Mouse (Mus musculus) CD4-positive, CD25-positive, alpha-beta regulatory T cell, adult 9 weeks (primary cell): ENCODE results near the gene Trim34b. TPM values are rescaled to one million over a fixed set of nuclear protein-coding genes. Genes with fewer than 3 reads are reported as not detected.

Experiments
- polyA plus RNA-seq: library from polyadenylated mRNA; unstranded; fragments of 100-300 nt; shearing (Covaris generic); gene quantifications from one replicate; pipeline ENCODE4 v1.2.1, GENCODE M21; 2017

The Trim34b gene
- 1.3 TPM for polyA plus RNA-seq

DNA sequence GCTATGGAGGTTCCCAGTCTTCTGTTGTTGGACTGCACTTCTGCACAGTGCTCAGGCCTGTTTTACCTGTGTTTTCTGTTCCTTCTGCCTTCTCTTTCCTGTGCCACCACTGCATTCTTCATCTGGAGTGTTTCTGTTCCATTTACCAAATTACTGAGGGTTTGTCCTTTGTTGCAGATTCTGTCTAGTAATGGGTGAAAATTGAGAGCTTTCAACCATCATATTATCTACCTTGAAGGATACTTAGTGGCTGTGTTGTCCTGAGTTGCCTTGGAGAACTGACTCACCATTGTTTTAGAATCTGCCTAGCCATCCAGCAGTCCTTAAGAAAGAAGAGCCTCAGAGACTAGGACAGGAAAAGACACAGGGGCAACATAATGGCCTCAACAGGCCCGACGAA, at the start of gene Trim34b:
TSS of gene Trim34b (plus strand) at position 301 of the 400 bp plus-strand sequence.

GRCm38 (mm10) chr7:104287576-104288443, 41.5 kb upstream of the Trim34b start, which contains the start of gene Trim5:
Gene Trim5 (minus strand): TSS chr7:104288094.

GRCm38 (mm10) chr7:104315369-104316080, 13.7 kb upstream of the Trim34b start, which contains the start of gene Trim12a:
Gene Trim12a (minus strand): TSS chr7:104315466.

GRCm38 (mm10) chr7:104352717-104353599, 23.7 kb downstream of the Trim34b start, which contains the start of gene Trim12c:
Gene Trim12c (minus strand): TSS chr7:104353362.

GRCm38 (mm10) chr7:104369736-104370414, 40.6 kb downstream of the Trim34b start, which contains the start of gene Trim30b:
Gene Trim30b (minus strand): TSS chr7:104369884.

Other genes with a start within 250 kb of the Trim34b start
- not detected for gene Olfr645, start 244.0 kb upstream of the Trim34b start, polyA plus RNA-seq
- not detected for gene Olfr646, start 224.6 kb upstream of the Trim34b start, polyA plus RNA-seq
- gene Ubqln5, start 199.6 kb upstream of the Trim34b start, polyA plus RNA-seq: not detected
- not detected for gene Olfr643, start 192.1 kb upstream of the Trim34b start, polyA plus RNA-seq
- gene Ubqln3, start 186.2 kb upstream of the Trim34b start, polyA plus RNA-seq: not detected
- gene Ubqlnl, start 178.9 kb upstream of the Trim34b start, polyA plus RNA-seq: not detected
- not detected for gene Olfm5, start 164.6 kb upstream of the Trim34b start, polyA plus RNA-seq
- gene Olfr648, start 146.1 kb upstream of the Trim34b start, polyA plus RNA-seq: 0.26 TPM
- gene Olfr649, start 133.5 kb upstream of the Trim34b start, polyA plus RNA-seq: not detected
- 1.7 TPM for gene Trim6, start 110.7 kb upstream of the Trim34b start, polyA plus RNA-seq
- 63.8 TPM for gene Trim34a, start 85.0 kb upstream of the Trim34b start, polyA plus RNA-seq
- 34.1 TPM for gene Trim5, start 41.4 kb upstream of the Trim34b start, polyA plus RNA-seq
- gene Trim12a, start 14.0 kb upstream of the Trim34b start, polyA plus RNA-seq: 163 TPM
- gene Trim12c, start 23.9 kb downstream of the Trim34b start, polyA plus RNA-seq: 25.5 TPM
- gene Trim30b, start 40.4 kb downstream of the Trim34b start, polyA plus RNA-seq: 1.5 TPM
- gene Trim30c, start 71.4 kb downstream of the Trim34b start, polyA plus RNA-seq: 1.4 TPM
- gene Trim30a, start 135.7 kb downstream of the Trim34b start, polyA plus RNA-seq: 72.6 TPM
- gene Trim30d, start 178.4 kb downstream of the Trim34b start, polyA plus RNA-seq: 29.7 TPM
- gene Olfr651, start 220.7 kb downstream of the Trim34b start, polyA plus RNA-seq: not detected
- not detected for gene Olfr652, start 231.4 kb downstream of the Trim34b start, polyA plus RNA-seq
- not detected for gene Olfr653, start 247.8 kb downstream of the Trim34b start, polyA plus RNA-seq